Mouse (Mus musculus): ENCODE results near the gene Cpsf4l.

DNA sequence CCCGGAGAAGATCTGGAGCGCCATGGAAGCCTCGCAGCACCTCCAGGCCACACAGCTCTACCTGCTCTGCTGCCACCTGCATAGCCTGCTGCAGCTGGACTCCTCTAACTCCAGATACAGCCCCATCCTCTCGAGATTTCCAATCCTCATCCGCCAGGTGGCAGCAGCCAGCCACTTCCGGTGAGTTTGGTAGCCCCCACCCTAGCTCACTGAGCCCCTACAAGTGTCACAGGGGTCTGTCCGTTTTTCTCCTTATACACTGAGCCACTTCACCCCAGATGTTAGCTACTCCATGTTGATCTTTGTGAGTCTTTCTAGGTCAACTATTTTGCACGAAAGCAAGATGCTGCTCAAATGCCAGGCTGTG is 57.9 kb downstream of the Cpsf4l start:
- TF ChIP-seq CTCF (IDR thresholded peaks at IDR 0.05; ENCODE audit: low read depth, low read length) = peak; percentile 24; the same call in 1 of the 2 replicates
- TF ChIP-seq POLR2A (IDR thresholded peaks at IDR 0.05; ENCODE audit: extremely low read depth, insufficient read depth, low read length) = no peak
